Comparison of ENCODE assay signal across 20 mouse cellular contexts in the genomic region with DNA sequence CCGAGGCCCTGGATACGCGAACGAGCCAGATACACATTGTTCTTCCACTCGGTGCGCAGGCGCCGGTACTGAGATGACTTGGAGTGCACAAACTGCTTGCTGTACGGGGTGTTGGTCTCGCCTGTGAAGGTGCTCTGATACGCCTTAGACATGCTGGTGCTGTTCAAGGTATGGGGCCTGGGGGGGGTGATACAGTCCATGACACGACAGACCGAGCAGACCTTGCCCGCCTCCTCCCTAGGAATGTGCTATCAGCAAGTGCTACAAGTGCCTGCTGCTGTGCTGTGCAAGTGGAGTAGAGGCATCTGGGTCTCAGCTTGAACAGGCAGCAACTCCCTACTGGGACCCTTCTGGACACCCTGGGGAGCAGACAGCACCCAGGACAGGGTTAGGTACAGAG. TPM values are rescaled to one million over a fixed set of nuclear protein-coding genes. Genes with fewer than 3 reads are reported as not detected.
"Had no signal": no experiment of that assay in that cellular context is flagged by ENCODE, and none has a peak within 500 bp of the region (broad histone marks: within the 10 kb centered on the region; RNA-seq: fewer than 3 reads in every experiment).

No protein-coding gene starts in this region.

- H3K4me1 ChIP-seq: stomach, embryonic 15.5 days had no signal

- DNase-seq: kidney, adult 9 months; kidney, postnatal 10 days; kidney, postnatal 4 days; lung, embryonic 14.5 days; lung, postnatal 10 days; lung, postnatal 4 days; right cerebral cortex, postnatal 14 days; thymus, adult 2 months; thymus, postnatal 25 days had no signal

- H3K4me3 ChIP-seq: layer of hippocampus, adult 2 months; limb, embryonic 13.5 days; midbrain, embryonic 12.5 days; neural tube, embryonic 13.5 days; stomach, embryonic 15.5 days had no signal

- ATAC-seq: midbrain, embryonic 16.5 days had no signal

- H3K4me2 ChIP-seq: limb, embryonic 13.5 days; lung, embryonic 14.5 days; midbrain, embryonic 12.5 days; neural tube, embryonic 13.5 days; stomach, embryonic 15.5 days had no signal

- H3K9ac ChIP-seq: limb, embryonic 13.5 days; lung, embryonic 14.5 days; midbrain, embryonic 12.5 days; neural tube, embryonic 13.5 days; stomach, embryonic 15.5 days had no signal

- H3K27me3 ChIP-seq: limb, embryonic 13.5 days; midbrain, embryonic 12.5 days; neural tube, embryonic 13.5 days; stomach, embryonic 15.5 days had no signal

- H3K9me3 ChIP-seq: limb, embryonic 13.5 days; midbrain, embryonic 12.5 days; neural tube, embryonic 13.5 days; stomach, embryonic 15.5 days had no signal

- H3K27ac ChIP-seq: layer of hippocampus, adult 2 months; limb, embryonic 13.5 days; midbrain, embryonic 12.5 days; neural tube, embryonic 13.5 days; stomach, embryonic 15.5 days had no signal

RNA-seq across cellular contexts. Expression of a gene that starts 26.0 kb away (rescaled TPM):
- total RNA-seq: megakaryocyte-erythroid progenitor cell, adult 5-6 weeks had no signal
- polyA plus RNA-seq: stomach, embryonic 15.5 days had no signal

RNA-seq across cellular contexts. Expression of a gene that starts 45.6 kb away (rescaled TPM):
- total RNA-seq: layer of hippocampus, adult 2 months; layer of hippocampus, postnatal 10 days; left cerebral cortex, postnatal 36 days; megakaryocyte-erythroid progenitor cell, adult 5-6 weeks had no signal
- polyA plus RNA-seq: limb, embryonic 13.5 days; liver, embryonic 14.5 days; lung, embryonic 14.5 days; spleen, adult 2 months; stomach, embryonic 15.5 days had no signal

RNA-seq across cellular contexts. Expression of a gene that starts 57.3 kb away (rescaled TPM):
- total RNA-seq: megakaryocyte-erythroid progenitor cell, adult 5-6 weeks had no signal
- polyA plus RNA-seq: lung, embryonic 14.5 days; midbrain, embryonic 16.5 days; neural tube, embryonic 13.5 days had no signal
